Mouse (Mus musculus): Measurements from ENCODE around the gene Mcts1. TPM values are rescaled to one million over a fixed set of nuclear protein-coding genes. Genes with fewer than 3 reads are reported as not detected.

The Mcts1 gene
- polyA plus RNA-seq (2015; fragmentation: Nextera tagmentation; extraction: Ambion mirVana): 171 and 188 TPM in 2 replicates

DNA sequence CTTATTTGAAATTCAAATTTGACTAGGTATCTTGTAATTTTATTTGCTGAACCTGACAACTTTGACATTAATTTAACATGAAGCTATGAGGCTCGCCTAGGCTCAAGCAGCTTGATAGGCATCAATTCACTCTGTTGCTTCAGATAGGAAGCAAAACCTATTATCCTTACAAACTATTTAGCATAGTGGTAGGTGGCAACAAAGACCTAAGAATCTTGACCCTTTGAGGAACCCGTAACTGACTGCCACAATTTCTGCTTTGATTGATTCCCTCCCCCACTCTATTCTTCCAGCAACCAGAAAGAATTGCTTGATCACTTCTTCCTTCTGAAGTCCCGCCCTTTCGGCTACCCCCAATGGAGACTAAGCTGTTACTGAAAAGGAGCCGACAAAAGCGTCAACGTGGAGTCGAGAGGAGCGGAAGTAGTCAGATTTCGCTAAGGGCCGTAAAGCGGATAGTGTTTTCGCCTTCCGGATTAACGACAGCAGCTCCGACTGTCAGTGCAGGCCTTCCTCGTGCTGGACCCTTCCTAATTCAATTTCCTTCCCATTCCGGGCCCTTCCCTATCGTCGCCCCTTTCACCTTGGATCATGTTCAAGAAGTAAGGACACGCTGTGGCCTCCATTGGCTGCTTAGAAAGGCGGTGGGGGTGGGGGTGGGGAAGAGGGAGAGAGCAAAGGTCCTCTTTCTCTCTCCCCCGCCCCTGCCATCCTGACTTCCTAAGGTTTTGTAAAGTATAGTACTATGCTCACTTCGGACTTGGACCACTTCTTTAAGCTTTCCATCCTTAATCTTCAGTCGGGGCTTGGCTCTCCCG lies at the start of gene Mcts1:
Gene Mcts1, plus strand, starts transcription at position 402 of the 818 bp plus-strand sequence.

DNA sequence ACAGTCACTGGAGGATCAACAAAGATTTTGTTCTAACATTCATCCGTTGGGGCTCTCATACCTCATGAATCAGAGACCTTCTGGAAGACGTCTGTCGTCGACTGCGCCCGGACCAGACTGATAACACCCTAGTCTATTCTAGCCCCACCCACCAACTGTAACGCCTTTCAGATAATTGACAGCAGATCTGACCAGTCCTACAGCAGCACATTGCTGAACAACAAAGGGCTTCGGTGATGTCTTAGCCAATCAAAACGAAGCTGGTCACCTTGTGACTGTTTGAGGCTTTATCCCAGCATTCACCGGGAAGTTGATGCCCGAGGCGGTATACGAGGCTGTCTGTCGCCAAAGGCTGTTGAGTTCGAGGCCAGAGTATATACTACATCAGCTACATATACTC lies 24.3 kb upstream of the Mcts1 start, which contains the start of gene Cul4b:
Gene Cul4b, minus strand, starts transcription at position 119 of the 400 bp plus-strand sequence.

DNA sequence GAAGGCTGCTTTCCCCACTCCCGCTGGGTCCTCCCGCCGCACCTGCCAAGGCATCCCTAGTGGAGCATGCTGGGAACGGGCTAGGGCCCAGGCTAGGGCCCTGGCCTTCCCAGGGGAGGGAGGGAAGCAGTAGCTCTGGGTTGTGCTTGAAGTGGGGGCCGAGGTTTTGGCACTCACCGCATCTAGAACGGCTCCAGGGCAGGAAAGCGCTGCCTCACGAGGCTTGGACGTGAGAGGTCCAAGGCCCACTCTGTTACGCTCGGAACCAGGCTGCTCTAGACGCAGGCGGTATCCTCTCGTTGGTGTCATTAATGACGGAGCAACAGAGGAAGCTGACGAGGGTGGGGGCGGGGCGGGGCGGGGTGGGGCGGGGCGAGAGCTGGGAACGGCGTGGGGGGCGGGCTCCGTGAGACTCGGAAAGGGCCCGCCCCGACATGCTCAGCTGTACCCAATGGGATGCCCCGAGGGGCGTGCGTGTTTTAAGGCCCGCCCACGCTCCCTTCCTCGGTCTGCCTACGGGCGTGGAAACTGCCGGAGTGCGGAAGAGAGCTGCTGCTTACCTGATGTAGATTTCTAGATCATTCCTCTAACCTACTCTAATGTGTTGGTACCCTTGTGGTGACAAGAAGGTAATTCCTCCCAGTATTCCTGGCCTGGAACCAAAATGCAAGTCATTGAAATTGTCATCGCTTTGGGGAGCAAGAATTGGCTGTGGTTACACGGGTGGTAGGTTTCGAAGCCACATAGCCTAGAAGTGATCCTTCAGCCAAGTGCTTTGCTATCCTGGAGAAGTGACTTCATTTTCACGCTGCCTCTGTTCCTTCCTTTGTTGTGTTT lies 34.6 kb downstream of the Mcts1 start, which contains the start of gene C1galt1c1:
Gene C1galt1c1, minus strand, starts transcription at position 287 of the 837 bp plus-strand sequence.

Other genes with a start within 250 kb of the Mcts1 start
- gene Lamp2, start 144.1 kb upstream of the Mcts1 start, polyA plus RNA-seq (2015; fragmentation: Nextera tagmentation; extraction: Ambion mirVana): 251 and 270 TPM in 2 replicates
- gene Cul4b, start 24.4 kb upstream of the Mcts1 start, polyA plus RNA-seq (2015; fragmentation: Nextera tagmentation; extraction: Ambion mirVana): 13.5 and 21.5 TPM in 2 replicates
- gene C1galt1c1, start 34.5 kb downstream of the Mcts1 start, polyA plus RNA-seq (2015; fragmentation: Nextera tagmentation; extraction: Ambion mirVana): 48.2 and 58.3 TPM in 2 replicates
- gene 6030498E09Rik, start 172.1 kb downstream of the Mcts1 start, polyA plus RNA-seq (2015; fragmentation: Nextera tagmentation; extraction: Ambion mirVana): 0.10 and 0.60 TPM in 2 replicates